Mouse (Mus musculus) lung, embryonic 14.5 days (tissue): ENCODE results near the gene Crim1. TPM values are rescaled to one million over a fixed set of nuclear protein-coding genes. Genes with fewer than 3 reads are reported as not detected.

ENCODE experiments used
- ATAC-seq: fragments of 200-750 bp; cut with Nextera tagmentation; 2 replicates; pipeline ENCODE4 v1.8.0; 2017; ENCODE audit warnings: mild to moderate bottlenecking, moderate TSS enrichment, moderate library complexity; ENCODE audit not compliant: insufficient read depth
- DNase-seq: peaks from one replicate; pipeline ENCODE4 v3.0.0-alpha.2; 2015
- H3K27ac ChIP-seq: fragments of 300-500 bp; sonication (generic); 2 replicates; pipeline ENCODE4 v1.5.1; 2014; ENCODE audit warnings: low read depth, mild to moderate bottlenecking, moderate library complexity
- H3K27me3 ChIP-seq: fragments of 300-500 bp; sonication (generic); 2 replicates; pipeline ENCODE4 v1.6.1; 2014; ENCODE audit warnings: low read length, control low read depth; ENCODE audit not compliant: insufficient read depth
- H3K36me3 ChIP-seq: fragments of 300-500 bp; sonication (generic); 2 replicates; pipeline ENCODE4 v1.6.1; 2014; ENCODE audit warnings: control low read depth; ENCODE audit not compliant: insufficient read depth
- H3K4me1 ChIP-seq: fragments of 300-500 bp; sonication (generic); 2 replicates; pipeline ENCODE4 v1.6.1; 2014; ENCODE audit warnings: antibody characterized with exemption, control low read depth; ENCODE audit not compliant: insufficient read depth
- H3K4me2 ChIP-seq: fragments of 300-500 bp; sonication (generic); 2 replicates; pipeline ENCODE4 v1.6.1; 2014; ENCODE audit warnings: mild to moderate bottlenecking
- H3K4me3 ChIP-seq: fragments of 300-500 bp; sonication (generic); 2 replicates; pipeline ENCODE4 v1.5.1; 2014; ENCODE audit warnings: low read depth, low read length
- H3K9ac ChIP-seq: fragments of 300-500 bp; sonication (generic); 2 replicates; pipeline ENCODE4 v1.6.1; 2014
- H3K9me3 ChIP-seq: fragments of 300-500 bp; sonication (generic); 2 replicates; pipeline ENCODE4 v1.6.1; 2016; ENCODE audit warnings: low read depth, low read length, control low read depth
- CTCF ChIP-seq: IDR thresholded peaks from 2 replicates; pipeline ENCODE4 v1.5.1; 2016; ENCODE audit warnings: antibody characterized with exemption, low read depth
- WGBS: fragments of 180-500 bp; shearing (Covaris S2); extraction: QIAGEN DNeasy Blood & Tissue Kit; methylation state at CpG from one replicate; pipeline ENCODE4 v1.1.7; 2014; 5-methylcytosine and 5-hydroxymethylcytosine counted together
- polyA plus RNA-seq: library from polyadenylated mRNA; unstranded; fragments of >200 nt; fragmentation: Nextera tagmentation; extraction: Ambion mirVana; gene quantifications from 2 replicates; pipeline ENCODE4 v1.2.1, GENCODE M21; 2014

The Crim1 gene
- polyA plus RNA-seq, 1 experiment from 2014 or later: 5.7 TPM

DNA sequence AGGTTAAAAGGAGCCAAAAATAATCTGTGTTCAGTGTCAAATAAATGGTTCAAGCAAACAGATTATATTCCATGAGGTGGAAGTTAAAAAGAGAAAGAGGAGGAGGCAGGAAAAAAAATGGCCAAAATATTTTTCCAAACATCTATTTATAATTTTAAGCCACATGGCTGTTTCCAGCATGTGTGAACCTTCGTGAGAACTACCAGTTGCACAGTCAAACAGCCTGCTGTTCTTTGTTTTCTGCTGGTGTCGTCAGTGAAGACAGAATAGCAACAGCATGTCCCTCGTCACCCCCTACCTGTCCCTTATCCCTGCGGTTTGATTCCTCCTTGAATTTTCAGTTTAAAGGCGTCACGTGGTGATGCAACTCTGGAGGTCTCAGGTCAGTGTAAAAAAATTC is 70.0 kb downstream of the Crim1 start:
- 66% methylated on average over 6 of the region's 6 CpGs for WGBS
- TF ChIP-seq CTCF: no peak
- DNase-seq: no peak
- H3K9me3 ChIP-seq: no peaks in the 10 kb centered on the region
- no peaks in the 10 kb centered on the region for H3K36me3 ChIP-seq
- no peak for ATAC-seq
- H3K27me3 ChIP-seq: no peaks in the 10 kb centered on the region
- no peak overlapping the region for H3K4me2 ChIP-seq
- peaks cover 36% of the 10 kb centered on the region for H3K4me1 ChIP-seq
- no peak overlapping the region for H3K27ac ChIP-seq
- no peak overlapping the region for H3K9ac ChIP-seq
- no peak overlapping the region for H3K4me3 ChIP-seq

DNA sequence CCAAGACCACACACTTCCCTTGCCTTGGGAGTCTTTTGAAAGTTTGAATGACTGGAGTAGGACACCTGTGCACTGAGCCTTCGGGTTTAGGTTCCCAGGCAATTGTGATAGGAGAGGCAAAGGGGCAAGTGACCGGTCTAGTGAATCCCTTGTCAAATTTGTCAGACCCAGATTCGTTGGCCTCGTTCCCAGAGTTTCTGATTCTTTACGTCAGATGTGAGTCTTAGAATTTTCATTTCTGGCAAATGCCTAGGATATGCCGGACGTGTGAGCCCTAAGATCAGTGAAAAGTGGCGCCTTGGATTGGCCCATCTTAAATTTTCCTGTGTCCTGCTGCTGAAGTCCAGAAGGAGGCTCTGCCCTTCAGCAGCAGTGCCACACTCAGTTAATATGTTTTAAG is 71.7 kb downstream of the Crim1 start:
- 25% methylated on average over 8 of the region's 8 CpGs for WGBS
- Histone ChIP-seq H3K36me3 (no peaks in the 10 kb centered on the region), H3K4me2 (peak overlapping the region; percentile 25; the same call in 1 of the 2 replicates), H3K4me3 (no peak overlapping the region), H3K27ac (peak overlapping the region; percentile 70), H3K9me3 (no peaks in the 10 kb centered on the region), H3K9ac (no peak overlapping the region), H3K4me1 (peaks cover 36% of the 10 kb centered on the region), H3K27me3 (no peaks in the 10 kb centered on the region)
- ATAC-seq: peak; percentile 16; the same call in 1 of the 2 replicates
- peak; percentile 86 for DNase-seq
- no peak for TF ChIP-seq CTCF

DNA sequence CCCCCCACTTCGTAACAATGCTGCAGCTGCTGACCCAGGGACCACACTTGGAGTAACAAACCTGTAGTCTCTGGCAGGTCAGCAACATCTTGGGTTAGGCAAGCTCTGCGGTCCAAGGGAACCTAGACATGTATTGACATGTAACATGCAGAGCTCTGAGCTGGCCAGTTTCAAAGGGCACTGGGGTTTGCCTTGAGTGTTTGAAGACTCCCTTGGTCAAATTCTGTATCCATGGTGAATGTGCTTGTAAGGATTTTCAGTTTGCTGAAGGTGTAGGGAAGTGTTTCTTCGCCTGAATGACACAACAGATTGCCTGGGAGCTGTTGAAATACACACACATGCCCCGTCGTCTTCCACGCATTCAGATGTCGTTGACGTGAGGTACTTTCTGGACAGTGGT is 72.1 kb downstream of the Crim1 start:
- Histone ChIP-seq H3K27ac (peak overlapping the region; percentile 70), H3K4me2 (peak overlapping the region; percentile 25; the same call in 1 of the 2 replicates)

DNA sequence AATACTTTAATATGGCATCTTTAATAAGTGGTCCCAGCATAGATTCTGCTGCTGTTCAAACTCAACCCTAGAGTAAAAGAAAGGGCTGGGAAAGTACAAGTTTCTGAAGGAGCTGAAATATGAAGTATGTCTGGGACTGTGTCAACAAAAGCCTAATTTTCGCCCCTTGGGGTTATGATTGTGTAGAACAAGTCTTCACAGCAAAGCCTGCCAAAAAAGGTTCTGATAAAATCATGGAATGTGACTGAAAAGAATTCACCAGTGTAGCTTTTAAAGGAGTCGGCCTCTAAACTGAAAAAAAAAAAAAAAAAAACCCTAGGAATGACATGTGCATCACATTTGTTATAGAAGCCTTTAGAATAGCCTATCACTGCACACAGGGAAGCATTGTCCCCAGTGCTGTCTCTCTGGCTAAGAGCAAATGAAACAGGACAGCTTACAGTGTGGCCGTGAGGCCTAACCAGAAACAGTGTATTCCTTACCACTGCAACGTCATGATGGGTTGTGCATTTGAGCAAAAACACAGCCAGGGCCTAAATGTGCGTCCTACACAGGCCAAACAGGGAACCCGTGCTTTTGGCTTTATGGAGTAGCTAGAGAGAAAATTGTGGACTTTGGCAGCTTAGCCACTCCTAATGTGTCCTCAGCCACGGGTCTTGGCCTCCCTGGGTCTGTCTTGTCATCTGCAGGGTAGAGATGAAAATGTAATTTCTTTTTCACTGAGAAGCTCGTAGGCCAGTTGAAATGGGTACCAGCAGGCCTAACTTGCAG is 72.8 kb downstream of the Crim1 start:
- no peaks in the 10 kb centered on the region for H3K9me3 ChIP-seq
- DNase-seq (peak; percentile 76), ATAC-seq (peak; percentile 45; the same call in 1 of the 2 replicates)
- H3K27me3 ChIP-seq: no peaks in the 10 kb centered on the region
- H3K27ac ChIP-seq: peak overlapping the region; percentile 70; the same call in 1 of the 2 replicates
- H3K9ac ChIP-seq: no peak overlapping the region
- peaks cover 33% of the 10 kb centered on the region for H3K4me1 ChIP-seq
- H3K36me3 ChIP-seq: no peaks in the 10 kb centered on the region
- peak overlapping the region; percentile 25; the same call in 1 of the 2 replicates for H3K4me2 ChIP-seq
- no peak for TF ChIP-seq CTCF
- 45% methylated on average over 8 of the region's 8 CpGs for WGBS
- no peak overlapping the region for H3K4me3 ChIP-seq

More for the DNA sequence above, 72.1 kb downstream of the Crim1 start:
- H3K4me3 ChIP-seq: no peak overlapping the region
- H3K36me3 ChIP-seq: no peaks in the 10 kb centered on the region
- no peaks in the 10 kb centered on the region for H3K27me3 ChIP-seq
- DNase-seq: no peak
- peaks cover 36% of the 10 kb centered on the region for H3K4me1 ChIP-seq
- ATAC-seq: no peak
- no peaks in the 10 kb centered on the region for H3K9me3 ChIP-seq
- TF ChIP-seq CTCF: no peak
- H3K9ac ChIP-seq: no peak overlapping the region
- 31% methylated on average over 8 of the region's 8 CpGs for WGBS

DNA sequence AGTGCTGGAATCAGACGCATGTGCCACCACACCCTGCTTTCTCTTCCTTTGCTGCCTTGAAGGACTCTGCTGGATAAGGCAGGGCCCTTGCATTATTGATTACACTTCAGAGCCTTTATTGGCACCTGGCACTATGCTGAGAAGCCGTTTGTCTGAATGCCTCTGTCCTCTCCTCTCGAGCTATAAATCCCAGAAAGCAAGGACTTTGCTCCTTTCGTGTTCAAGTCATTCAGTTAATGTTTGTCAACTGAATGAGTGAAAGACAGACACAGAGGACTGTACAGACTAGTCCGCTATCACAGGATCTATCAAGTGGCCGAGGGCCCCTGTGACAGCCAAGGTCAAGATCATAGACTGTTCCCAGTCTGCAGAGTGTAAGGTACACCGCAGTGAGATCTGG is 73.8 kb downstream of the Crim1 start:
- Histone ChIP-seq H3K4me2 (no peak overlapping the region), H3K4me3 (no peak overlapping the region), H3K9me3 (no peaks in the 10 kb centered on the region), H3K9ac (no peak overlapping the region), H3K27ac (no peak overlapping the region), H3K27me3 (no peaks in the 10 kb centered on the region), H3K36me3 (no peaks in the 10 kb centered on the region), H3K4me1 (peaks cover 31% of the 10 kb centered on the region)
- ATAC-seq (no peak), DNase-seq (no peak)
- no peak for TF ChIP-seq CTCF
- 69% methylated on average over 7 of the region's 7 CpGs for WGBS

DNA sequence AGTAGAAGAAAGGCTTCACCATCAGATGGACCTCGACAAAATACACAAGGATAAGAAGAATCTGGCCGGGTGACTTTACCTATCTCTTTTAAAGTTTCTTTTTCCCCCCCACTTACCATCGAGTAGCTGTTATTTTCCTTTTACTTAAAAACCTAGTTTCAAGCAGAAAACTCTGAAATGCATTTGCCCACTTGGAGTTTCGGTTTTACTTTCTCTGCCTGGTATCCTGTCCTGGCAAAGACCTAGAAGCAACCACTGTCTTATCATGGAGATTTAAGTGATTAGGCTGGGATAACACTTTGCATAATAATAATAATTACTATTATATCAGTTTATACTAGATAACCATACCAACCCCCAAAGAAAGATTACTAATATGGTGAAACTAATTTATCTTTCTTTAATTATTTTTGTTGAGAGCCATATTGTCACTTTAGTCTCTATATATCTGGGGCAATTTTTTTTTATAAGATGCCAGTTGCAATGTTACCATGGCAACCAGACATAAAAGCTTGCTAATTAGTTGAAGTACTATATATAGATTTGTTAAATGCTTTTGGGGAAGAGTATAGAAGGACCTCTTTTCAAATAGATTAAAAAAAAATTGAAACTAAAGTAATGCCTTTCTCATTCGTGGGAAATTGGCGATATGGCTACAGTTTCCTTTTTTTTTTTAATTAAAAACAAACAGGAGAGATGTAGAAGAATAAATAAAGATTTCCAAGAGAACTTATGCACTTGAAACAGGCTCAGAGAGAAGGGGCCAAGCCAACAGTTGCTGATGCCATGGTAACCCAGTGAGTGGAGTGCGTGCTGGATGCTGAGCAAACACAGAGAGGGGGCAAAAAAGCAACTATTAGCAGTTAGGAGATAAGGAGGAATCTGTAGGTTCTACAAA is 74.8 kb downstream of the Crim1 start:
- Histone ChIP-seq H3K9me3 (no peaks in the 10 kb centered on the region), H3K36me3 (no peaks in the 10 kb centered on the region), H3K4me2 (no peak overlapping the region), H3K27me3 (no peaks in the 10 kb centered on the region), H3K4me1 (peaks cover 28% of the 10 kb centered on the region), H3K4me3 (no peak overlapping the region), H3K9ac (no peak overlapping the region), H3K27ac (no peak overlapping the region)
- WGBS: 65% methylated on average over 7 of the region's 7 CpGs
- DNase-seq: peak; percentile 45
- no peak for TF ChIP-seq CTCF
- ATAC-seq: no peak

DNA sequence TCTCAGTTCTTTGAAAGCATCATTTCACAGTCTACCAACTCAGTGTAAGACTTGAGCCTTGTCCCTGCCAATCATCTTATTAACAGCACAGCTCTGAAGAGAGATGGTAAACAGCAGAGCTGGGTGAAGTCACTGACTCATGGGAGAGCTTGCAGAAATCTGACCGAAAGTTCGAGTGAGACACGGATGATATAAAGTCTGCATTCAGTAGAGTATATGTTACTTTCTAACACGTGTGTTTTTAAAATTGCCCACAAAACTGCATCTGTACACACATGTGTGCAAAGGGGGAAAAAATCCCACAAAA is 75.4 kb downstream of the Crim1 start:
- H3K9me3 ChIP-seq: no peaks in the 10 kb centered on the region
- no peak for TF ChIP-seq CTCF
- H3K4me3 ChIP-seq: no peak overlapping the region
- H3K27ac ChIP-seq: no peak overlapping the region
- H3K36me3 ChIP-seq: no peaks in the 10 kb centered on the region
- H3K4me1 ChIP-seq: peaks cover 28% of the 10 kb centered on the region
- ATAC-seq (no peak), DNase-seq (no peak)
- H3K9ac ChIP-seq: no peak overlapping the region
- no peaks in the 10 kb centered on the region for H3K27me3 ChIP-seq
- WGBS: 45% methylated on average over 4 of the region's 4 CpGs
- H3K4me2 ChIP-seq: no peak overlapping the region
